Mouse (Mus musculus) testis, adult 2 months (tissue): Measurements from ENCODE around the gene Mxi1.

Experiments used
- CTCF ChIP-seq: fragments of 200-500 bp; IDR thresholded peaks from 2 replicates; pipeline ENCODE4 v1.5.1; 2012; ENCODE audit warnings: low read depth, mild to moderate bottlenecking, inconsistent platforms, low read length, moderate library complexity; ENCODE audit not compliant: control insufficient read depth, insufficient read depth, insufficient replicate concordance
- POLR2A ChIP-seq: fragments of 200-500 bp; IDR thresholded peaks from 2 replicates; pipeline ENCODE4 v1.6.1; 2012; ENCODE audit warnings: low read depth, mild to moderate bottlenecking, inconsistent platforms, low read length, moderate library complexity; ENCODE audit not compliant: control insufficient read depth

GRCm38 (mm10) chr19:53377652-53378051 lies 67.3 kb downstream of the Mxi1 start:
- TF ChIP-seq POLR2A (no peak), CTCF (no peak)
